Mouse (Mus musculus): ENCODE data around the gene Spata2. TPM values are rescaled to one million over a fixed set of nuclear protein-coding genes. Genes with fewer than 3 reads are reported as not detected.

Gene Spata2
- polyA plus RNA-seq, 1 experiment = 41.8 TPM

GRCm38 (mm10) chr2:167458548-167458947, 34.1 kb downstream of the Spata2 start:
- no peak for DNase-seq (ENCODE audit: low read depth, low spot score)
- WGBS = 91% methylated on average over 3 of the region's 3 CpGs

- no peak for DNase-seq (ENCODE audit: low read depth, low spot score)
- WGBS = 84% methylated on average over 9 of the region's 9 CpGs
These were observed 35.5 kb downstream of the Spata2 start for GRCm38 (mm10) chr2:167457213-167457612.

GRCm38 (mm10) chr2:167456361-167457020, 36.2 kb downstream of the Spata2 start:
- DNase-seq (ENCODE audit: low read depth, low spot score) = no peak
- 87% methylated on average over 5 of the region's 5 CpGs for WGBS

GRCm38 (mm10) chr2:167453814-167454213, 38.9 kb downstream of the Spata2 start:
- DNase-seq (ENCODE audit: low read depth, low spot score) = no peak
- 44% methylated on average over 3 of the region's 3 CpGs for WGBS

GRCm38 (mm10) chr2:167450647-167451046, 42.0 kb downstream of the Spata2 start:
- no peak for DNase-seq (ENCODE audit: low read depth, low spot score)
- 85% methylated on average over 8 of the region's 8 CpGs for WGBS

DNA sequence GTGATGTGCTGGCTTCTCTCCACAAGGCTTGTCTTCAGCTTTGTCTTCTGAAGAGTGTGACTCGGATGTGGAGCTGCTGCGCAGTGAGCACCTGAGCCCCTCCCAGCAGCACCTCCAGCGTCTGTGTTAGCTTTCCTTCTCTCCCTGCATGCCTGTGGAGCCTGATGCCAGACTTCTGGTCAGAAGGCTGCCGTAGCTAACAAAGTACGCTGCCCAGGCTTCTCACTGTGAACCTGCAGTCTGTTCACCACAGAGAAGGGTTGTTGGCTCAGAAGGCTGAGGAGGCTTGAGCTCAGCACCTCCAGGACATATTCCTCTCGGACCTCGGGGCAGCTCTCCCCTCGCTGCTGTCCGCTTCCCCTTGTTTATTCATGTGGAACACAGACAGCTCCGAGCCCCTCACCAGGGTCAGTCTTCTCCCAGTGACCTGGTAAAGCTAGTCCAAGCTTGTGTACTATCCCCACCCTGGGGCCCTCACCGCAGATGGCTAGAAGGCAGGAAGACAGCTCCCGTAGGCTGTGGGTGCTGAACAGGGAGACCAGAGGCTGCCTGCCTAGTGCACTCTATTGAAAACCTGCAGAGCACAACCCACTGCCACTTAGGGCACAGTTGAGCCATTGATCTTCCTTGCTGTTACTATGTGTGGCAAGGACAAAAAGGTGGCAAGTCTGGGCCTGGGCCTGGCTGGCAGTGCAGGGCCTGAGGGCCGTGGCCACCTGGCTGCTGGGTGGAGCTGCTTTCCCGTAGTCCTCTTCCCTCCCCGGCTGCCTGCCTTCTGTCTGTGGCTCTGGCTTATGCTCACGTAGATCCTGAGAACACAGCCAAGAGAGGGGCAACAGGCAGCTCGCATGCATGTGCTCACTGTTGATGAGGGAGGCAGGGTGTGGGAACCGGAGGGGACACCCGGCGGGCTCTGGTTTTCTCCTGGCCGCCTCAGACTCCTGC, 43.1 kb downstream of the Spata2 start:
- no peak for DNase-seq (ENCODE audit: low read depth, low spot score)
- WGBS = 91% methylated on average over 21 of the region's 21 CpGs

DNA sequence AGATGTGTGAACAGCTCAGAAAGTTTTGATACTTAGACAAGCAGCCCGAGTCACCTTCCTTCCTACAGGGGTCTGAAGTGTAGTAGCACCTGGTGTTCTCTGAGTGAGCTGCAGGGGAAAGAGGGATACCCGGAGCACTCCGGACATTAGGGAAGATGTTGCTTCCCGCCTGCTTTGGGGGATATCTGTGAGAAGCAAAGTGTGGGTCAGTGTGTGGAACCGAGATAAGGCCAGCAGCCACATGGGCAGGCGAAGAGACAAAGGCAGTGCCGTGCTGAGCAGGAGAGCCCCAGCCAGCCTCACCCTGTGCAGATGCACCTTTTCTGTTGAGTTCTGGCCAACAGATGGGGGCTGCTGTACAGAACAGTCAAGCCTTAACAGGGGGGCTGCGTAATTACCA, 45.1 kb downstream of the Spata2 start:
- 93% methylated on average over 8 of the region's 8 CpGs for WGBS
- no peak for DNase-seq (ENCODE audit: low read depth, low spot score)

- WGBS = 97% methylated on average over 7 of the region's 7 CpGs
- no peak for DNase-seq (ENCODE audit: low read depth, low spot score)
These were observed 45.5 kb downstream of the Spata2 start for GRCm38 (mm10) chr2:167447207-167447606.

- 68% methylated on average over 20 of the region's 20 CpGs for WGBS
- no peak for DNase-seq (ENCODE audit: low read depth, low spot score)
These were observed 46.5 kb downstream of the Spata2 start for GRCm38 (mm10) chr2:167445911-167446780.

DNA sequence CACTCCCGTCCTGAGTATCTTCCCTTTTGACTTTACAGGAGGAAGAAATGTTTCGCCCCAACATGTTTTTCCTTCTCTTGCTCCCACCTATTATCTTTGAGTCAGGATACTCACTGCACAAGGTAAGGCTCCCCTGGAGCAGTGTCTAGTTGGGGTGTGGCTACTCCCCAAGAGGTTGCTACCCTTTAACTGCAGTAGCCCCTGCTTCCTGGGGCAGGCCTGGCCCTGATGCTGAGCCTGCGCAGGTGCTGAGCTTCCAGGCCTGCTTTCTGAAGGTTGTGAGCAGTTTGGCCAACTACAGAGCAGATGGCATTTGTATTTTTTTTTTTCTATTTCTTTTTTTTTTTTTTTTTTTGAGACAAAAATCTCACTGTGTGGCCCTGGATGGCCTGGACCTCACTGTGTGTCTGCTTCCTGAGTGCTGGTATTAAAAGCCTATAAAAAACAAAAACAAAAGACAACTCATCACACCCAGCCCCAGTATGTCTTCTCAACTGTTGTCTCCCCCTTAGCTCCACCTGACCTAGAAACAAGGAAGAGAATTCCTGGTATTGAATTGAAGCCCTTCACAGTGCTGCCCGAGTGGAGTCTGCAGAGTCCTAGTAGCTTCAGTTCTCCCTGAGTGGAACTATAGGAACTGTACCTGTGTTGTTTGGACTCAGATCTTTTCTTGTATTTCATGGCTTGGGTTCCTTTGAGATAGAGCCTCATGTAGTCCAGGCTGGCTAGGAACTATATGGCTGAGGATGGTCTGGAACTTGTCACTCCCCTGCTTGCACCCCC, 49.1 kb downstream of the Spata2 start:
- no peak for DNase-seq (ENCODE audit: low read depth, low spot score)
- 93% methylated on average over 4 of the region's 4 CpGs for WGBS

GRCm38 (mm10) chr2:167439422-167439821, 53.3 kb downstream of the Spata2 start:
- no peak for DNase-seq (ENCODE audit: low read depth, low spot score)
- 95% methylated on average over 3 of the region's 3 CpGs for WGBS

DNA sequence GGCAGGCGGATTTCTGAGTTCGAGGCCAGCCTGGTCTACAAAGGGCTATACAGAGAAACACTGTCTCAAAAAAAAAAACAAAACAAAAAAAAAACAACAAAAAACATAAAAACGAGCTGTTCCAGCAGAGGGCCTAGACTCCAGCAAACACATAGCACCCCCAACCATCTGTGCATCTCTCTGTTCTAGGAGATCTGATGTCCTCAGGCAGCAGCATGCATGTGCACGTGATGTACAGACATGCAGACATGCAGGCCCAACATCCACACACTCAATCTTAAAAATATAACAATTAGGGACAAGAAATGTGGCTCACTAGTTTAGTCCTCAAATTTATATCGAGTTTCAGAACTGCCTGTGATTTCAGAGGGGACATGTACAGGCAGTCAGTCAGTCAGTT, 56.3 kb downstream of the Spata2 start:
- WGBS = 84% methylated on average over 5 of the region's 5 CpGs
- DNase-seq (ENCODE audit: low read depth, low spot score) = no peak

- no peak for DNase-seq (ENCODE audit: low read depth, low spot score)
- WGBS = 48% methylated on average over 2 of the region's 2 CpGs
These were observed 57.1 kb downstream of the Spata2 start for GRCm38 (mm10) chr2:167435631-167436030.

DNA sequence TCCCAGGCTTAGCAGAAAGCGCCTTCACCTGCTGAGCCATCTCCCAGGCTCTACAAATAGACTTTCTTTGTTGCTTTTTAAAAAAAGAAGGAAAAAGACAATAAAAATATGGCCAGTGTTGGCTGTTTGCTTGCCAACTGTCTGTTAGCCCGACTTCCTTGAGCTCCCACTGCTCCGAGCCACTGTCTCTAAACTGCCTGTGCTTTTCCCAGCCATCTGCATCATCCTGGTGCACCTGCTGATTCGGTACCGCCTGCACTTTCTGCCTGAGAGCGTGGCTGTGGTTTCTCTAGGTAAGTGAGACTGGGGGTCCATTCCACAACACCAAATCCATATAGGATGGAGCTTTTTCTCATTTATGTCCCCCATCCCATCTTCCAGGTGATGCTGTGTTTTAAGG, 58.1 kb downstream of the Spata2 start:
- DNase-seq (ENCODE audit: low read depth, low spot score) = no peak
- WGBS = 36% methylated on average over 6 of the region's 6 CpGs

DNA sequence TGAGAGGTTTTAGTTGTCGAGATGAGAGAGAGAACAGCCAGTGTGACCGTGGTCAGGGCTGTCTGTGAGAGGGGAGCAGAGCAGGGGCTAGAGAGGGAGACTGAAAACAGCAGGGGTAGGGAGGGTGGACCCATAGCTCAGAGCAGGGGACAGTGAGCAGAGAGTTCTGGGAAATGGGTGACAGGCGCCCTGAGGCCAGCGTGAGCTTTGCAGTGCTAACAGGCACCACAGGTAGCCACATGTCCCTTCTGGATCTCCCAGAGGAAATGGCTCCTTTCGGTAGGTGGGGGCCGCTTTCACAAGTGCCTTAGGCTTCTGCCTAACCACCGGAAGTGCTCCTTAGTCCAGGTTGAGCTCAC, 61.3 kb downstream of the Spata2 start:
- 69% methylated on average over 7 of the region's 7 CpGs for WGBS

More for the DNA sequence above, 61.3 kb downstream of the Spata2 start:
- DNase-seq (ENCODE audit: low read depth, low spot score) = no peak

Measured in large intestine, adult 2 months (tissue).